Mouse (Mus musculus): ENCODE measurements around the gene Entr1.

- TF ChIP-seq POLR2A (IDR thresholded peaks at IDR 0.05; ENCODE audit: insufficient read length, low read depth): no peak
- TF ChIP-seq MYOG (IDR thresholded peaks at IDR 0.05; ENCODE audit: control insufficient read depth in 1 of 3, insufficient read depth in 1 of 3, insufficient read length in 2 of 3, low read depth in 2 of 3): no peak
- TF ChIP-seq TCF12 (IDR thresholded peaks at IDR 0.05; ENCODE audit: insufficient read depth, poor library complexity, severe bottlenecking): no peak
- no peak for TF ChIP-seq USF1 (IDR thresholded peaks at IDR 0.05; ENCODE audit: low read depth)
- TF ChIP-seq MYOD1 (IDR thresholded peaks at IDR 0.05; ENCODE audit: control insufficient read depth in 1 of 3, insufficient read length in 2 of 3, low read depth in 2 of 3): no peak
- no peak for TF ChIP-seq SRF (IDR thresholded peaks at IDR 0.05; ENCODE audit: control insufficient read depth, insufficient read length, low read depth)
- TF ChIP-seq E2F4 (IDR thresholded peaks at IDR 0.05; ENCODE audit: insufficient read depth): no peak
- TF ChIP-seq POLR2AphosphoS2 (IDR thresholded peaks at IDR 0.05; ENCODE audit: insufficient read length, low read depth): peak; percentile 67
- TF ChIP-seq TCF3 (IDR thresholded peaks at IDR 0.05; ENCODE audit: insufficient read length, low read depth): no peak
Observed at GRCm38 (mm10) chr2:26400296-26400695, 11.2 kb upstream of the Entr1 start.
